Mouse (Mus musculus) liver, postnatal 0 days (tissue): ENCODE measurements around the gene Ackr3.

ENCODE experiments used
- CTCF ChIP-seq: sonication (generic); IDR thresholded peaks from 2 replicates; pipeline ENCODE4 v1.5.1; 2016; ENCODE audit warnings: antibody characterized with exemption, low read depth
- EP300 ChIP-seq: IDR thresholded peaks from 2 replicates; pipeline ENCODE4 v1.6.1; 2016; ENCODE audit warnings: antibody characterized with exemption, low read depth, mild to moderate bottlenecking

- TF ChIP-seq CTCF: no peak
- TF ChIP-seq EP300: no peak
Measured at GRCm38 (mm10) chr1:90248966-90249735, 45.4 kb downstream of the Ackr3 start.
